Mouse (Mus musculus) 416B (cell line): Measurements from ENCODE around the gene Whrn.

Experiments
- DNase-seq: peaks from one replicate; pipeline ENCODE4 v3.0.0; 2011; ENCODE audit warnings: low read depth

Gene Whrn

DNA sequence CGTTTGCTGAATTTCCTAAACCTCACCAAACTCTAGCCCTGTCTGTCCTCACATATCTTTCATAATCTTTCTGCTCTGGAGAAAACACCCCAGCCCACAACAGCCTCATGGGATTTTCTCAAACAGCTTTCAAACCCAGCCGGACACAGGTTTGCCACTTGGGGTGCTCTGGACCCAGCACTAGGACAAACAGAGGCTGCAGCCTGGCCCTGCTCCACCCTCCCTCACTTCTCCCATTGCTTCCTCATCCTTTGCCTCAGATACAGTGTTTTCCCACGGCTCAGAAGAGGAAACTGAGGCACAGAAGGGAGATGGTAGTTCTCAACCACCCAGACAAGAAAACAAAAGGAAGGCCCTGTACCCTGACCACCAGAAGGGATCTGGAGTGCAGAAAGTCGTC lies 90.1 kb downstream of the Whrn start:
- DNase-seq = no peak

DNA sequence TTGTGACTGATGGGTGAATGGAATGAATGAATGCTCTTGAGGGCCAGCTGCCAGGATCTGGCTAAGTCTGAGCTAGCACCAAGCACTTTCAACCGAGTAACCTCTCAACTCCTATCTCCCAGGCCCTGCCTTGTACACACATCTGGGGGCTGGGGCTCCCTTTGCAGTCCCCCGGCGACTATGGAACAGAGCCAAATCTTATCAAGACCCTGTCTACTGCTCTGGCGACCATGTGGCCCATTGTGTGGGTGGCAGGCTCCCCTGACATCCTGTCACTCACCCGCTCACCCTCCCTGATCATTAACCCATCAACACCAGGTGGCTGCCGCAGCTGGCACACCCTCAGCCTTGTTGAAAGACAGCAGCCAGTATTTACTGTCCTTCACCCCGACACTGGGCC lies 90.7 kb downstream of the Whrn start:
- DNase-seq = no peak

DNA sequence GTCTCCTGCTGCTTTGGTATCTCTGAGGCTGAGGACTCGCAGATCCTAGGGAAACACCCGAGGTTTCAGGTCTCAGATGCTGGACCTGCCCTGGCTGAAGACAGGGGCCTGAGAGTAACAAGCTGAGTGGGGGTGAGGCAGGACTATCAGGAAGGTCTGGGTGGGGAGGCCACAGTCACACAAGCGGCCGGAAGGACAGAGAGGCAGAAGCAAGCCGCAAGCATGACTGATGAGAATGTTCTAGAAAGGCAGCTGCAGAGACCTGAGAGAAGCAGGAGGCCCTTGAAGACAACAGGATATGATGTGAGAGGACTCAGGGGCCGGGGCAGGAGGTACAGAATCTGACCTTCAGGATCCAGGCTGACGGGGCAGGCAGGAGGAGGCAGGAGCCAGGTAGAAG lies 91.6 kb downstream of the Whrn start:
- no peak for DNase-seq

DNA sequence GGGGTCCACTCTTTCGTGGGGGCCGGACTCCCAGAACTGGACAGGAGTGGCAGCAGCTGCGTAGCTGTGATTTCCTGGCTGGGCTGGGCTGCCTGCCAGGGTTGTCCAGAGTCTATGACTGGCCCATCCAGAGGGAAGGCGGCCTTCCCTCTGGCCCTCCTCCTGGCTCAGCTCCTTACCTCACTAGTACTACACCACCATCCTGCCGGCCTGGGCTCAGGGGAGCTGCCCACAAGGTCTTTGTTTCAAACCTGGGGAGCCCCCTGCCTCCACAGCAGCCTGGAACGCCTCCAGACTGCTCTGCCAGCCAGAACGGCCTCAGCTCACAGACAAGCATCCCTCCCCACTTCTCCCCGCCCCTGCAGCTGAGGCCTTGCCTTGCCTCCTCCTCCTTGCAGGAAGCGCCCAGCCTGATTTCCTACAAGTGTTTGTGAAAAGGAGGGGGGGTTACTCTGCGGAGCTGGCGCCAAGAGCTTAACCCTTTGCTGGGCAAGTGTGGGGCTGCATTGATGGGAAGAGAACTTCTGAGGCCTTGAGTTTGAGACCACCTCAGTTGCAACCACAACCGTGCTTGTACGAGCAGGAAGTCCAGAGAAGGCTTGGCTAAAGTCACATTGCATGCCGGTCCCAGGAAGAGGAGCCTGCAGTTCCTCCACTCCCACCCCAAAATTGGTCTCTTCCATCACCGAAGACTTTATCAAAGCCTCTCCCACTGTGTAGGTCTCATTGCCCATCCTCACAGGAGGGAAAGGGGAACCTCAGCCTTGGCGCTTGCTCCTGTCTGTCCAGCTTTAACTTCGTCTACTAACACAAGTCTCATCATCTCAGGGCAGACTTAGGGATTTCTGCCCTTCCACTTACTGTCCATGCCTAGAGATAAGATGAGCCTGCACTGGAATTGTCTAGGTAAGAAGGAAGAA lies 92.5 kb downstream of the Whrn start, which contains the start of gene Akna:
Gene Akna, minus strand, starts transcription at position 315 of the 920 bp plus-strand sequence.
- peak; percentile 6 for DNase-seq

DNA sequence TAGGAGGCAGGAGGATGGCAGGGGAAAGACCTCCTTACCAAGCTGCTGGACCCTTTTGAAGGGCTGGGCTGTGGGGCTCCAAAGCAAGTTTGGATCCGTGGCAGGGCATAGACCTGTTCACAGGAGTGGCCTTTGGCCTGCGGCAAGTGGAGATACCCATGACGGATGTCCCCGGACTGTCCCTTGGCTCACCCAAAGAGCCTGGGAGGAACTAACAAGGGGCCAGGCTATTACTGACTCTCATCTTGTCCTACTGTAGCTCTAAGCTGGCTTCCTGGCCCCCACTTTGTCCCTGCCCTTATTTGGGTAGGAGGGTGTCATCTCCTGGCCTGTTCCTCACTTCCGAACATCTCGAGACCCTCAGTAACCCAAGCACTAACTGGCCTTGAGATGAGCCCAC lies 93.2 kb downstream of the Whrn start:
- DNase-seq = no peak

DNA sequence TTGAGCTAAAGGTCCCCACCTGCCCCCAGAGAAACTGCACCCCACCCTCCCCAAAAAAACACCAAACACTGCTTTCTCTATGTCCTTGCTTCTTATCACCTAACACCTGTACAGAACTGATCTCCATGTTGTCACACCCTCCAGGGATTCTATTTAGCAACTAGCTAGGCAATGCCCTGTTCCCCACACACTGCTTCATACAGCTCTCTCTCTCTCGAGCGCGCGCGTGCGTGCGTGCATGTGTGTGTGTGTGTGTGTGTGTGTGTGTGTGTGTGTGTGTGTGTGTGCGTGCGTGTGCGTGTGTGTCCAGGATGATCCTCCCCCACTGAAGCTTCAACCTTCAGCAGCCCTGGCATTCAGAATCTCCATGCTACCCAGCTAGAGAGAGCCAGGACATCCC lies 93.7 kb downstream of the Whrn start:
- DNase-seq = no peak

DNA sequence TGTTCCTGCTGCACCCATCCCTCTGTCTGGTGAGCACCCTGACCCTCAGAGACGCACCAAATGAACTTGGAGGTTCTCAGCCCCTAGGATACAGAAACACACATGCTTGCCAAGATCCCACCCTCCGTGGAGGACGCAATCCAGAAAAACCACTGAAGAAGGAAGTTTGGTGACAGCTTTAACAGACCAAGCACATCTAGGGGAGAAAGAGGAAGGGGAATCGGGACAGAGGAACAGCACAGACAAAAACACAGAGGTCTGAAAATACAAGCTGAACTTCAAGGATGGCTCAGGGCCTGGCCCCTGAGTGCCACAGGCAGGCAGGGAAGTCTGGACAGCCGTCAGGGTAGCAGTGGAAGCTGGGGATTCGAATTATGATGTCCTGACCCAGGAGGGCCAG lies 94.2 kb downstream of the Whrn start:
- peak; percentile 14 for DNase-seq

DNA sequence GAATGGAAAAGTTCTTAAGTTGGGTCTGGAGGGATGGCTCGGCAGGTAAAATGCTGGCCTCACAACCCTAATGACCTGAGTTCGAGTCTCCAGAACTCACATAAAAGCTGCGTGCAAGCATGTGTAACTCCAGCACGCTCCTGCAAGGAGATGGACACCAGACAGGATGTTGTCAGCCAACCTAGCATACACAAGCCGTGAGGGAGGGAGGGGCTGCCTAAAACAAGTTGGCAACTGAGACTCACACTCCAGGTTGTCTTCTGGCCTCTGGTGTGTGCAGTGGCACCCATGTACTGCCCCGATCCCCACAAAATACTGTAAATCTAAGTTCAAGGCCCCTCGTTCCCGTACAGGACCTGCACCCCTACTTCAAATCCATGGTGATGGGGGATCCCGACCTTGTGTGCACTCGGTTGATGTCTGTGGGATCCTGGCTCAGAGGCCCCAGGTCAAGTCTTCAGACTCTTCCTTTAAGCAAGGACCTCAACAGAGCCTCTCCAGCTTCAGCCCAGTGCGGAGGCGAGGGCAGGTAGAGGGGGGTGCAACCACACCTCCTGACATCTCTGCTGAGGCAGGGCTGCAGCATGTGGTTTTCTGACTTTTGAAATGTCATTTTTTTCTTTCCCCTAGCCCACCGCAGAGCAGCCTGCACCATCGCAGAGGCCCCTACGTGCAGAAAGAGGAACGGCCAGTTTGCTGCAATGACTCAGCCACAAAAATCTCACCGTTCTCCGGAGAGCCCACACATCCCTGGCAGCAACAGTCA lies 95.1 kb downstream of the Whrn start:
- DNase-seq = peak; percentile 11

DNA sequence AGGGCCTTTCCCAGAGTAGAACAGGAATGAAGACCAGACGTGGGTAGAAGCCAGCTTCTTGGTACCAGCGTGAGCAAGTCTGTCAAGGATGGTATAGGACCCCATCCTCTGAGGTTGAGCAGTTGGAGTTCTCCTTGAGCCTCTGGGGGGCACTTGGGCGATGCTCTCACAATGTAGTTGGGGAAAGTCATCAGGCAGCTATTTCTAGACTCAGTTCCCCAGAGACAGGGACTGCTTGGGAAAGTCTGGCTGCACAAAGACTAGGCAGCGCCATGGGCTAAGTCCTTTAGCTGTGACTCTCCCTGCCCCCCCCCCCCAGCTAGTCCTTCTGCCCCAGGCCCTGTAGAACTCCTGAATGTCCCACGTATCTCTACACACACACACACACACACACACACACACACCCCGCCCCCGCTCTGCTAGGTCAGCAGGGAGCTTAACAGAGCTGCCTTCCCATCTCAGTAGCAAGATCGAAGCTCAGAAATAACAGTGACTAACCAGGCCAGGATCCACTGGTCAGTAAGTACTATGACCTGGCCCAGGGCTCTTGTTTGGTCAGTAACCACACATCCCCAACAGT lies 96.0 kb downstream of the Whrn start:
- no peak for DNase-seq

DNA sequence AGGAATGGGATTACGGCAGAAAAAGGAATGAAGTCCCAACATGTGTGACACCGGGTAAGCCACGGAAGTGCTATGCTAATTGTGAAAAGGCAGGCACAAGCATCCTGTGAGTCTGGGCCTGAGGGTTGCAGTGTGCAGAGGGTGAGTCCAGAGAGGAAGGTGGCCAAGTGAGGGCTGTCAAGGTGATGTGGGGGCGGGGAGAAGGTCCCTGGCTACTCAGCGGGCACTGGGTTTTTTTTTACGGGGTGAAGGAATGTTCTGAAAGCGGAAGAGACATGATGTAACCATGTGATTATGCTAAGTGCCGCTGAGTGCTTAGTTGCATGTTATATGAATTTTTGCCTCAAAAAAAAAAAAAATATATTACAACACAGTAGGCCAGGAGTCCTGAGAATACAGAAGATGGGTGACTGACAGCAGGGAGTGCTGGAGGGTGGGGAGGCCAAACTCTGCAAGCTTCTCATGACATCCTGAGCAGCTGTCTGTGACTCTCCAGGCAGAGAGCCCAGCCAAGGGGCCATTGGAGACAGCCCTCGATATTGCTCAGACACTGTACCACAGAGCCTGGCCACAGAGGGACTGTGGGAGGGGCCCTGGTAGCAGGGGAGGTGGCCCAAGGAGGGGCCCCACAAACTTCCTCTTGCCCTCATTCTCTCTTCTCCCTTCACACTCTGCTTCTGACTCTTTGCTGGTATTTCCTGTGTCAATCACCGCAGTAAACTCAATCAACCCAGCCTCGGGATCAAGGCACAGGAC lies 96.8 kb downstream of the Whrn start:
- peak; percentile 5 for DNase-seq

DNA sequence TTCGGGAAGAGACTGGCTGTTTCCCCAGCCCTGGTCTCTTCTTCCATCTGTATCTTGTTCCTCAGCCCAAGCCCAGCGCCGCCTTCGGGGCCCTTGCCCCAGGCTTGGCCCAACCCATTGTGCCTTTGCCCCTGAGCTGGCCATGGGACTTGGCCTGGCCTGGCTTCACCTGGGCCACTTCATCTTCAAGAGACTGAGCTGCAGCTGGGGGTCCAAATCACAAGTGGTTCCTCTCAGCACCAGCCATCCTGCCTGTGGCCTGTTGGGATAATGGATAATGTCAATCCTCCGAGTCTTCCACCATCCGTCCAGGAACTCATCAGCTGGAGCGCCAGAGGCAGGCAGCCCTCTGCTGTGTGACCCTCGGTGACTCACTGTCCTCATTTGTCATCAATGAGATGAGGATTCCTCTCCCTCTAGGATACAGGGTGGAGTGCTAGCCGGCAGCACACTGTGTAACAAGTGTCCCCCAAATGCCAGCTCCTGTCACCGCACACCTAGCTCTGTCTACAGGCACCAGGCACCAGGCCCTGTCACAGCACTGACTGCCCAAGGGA lies 97.7 kb downstream of the Whrn start:
- DNase-seq = no peak

DNA sequence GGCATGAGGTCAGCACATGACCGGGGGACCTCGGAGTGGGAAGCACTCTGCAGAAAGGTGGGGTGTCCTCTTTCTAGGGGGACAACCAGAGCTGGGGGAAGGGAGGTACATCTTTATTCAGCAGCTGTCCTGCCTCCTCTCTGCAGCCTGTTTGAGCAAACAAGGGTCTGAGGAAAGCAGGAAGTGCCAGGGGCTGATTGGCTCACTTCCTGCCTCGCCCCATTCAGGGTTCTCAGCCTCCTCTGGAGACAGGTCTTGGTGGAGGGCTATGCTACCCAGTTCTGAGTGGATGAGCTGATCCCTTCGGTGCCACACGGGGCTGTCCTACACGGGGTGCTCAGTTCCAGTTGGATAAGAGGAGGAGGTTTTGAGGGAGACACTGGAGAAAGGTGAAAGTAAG lies 104.5 kb downstream of the Whrn start:
- DNase-seq = no peak

DNA sequence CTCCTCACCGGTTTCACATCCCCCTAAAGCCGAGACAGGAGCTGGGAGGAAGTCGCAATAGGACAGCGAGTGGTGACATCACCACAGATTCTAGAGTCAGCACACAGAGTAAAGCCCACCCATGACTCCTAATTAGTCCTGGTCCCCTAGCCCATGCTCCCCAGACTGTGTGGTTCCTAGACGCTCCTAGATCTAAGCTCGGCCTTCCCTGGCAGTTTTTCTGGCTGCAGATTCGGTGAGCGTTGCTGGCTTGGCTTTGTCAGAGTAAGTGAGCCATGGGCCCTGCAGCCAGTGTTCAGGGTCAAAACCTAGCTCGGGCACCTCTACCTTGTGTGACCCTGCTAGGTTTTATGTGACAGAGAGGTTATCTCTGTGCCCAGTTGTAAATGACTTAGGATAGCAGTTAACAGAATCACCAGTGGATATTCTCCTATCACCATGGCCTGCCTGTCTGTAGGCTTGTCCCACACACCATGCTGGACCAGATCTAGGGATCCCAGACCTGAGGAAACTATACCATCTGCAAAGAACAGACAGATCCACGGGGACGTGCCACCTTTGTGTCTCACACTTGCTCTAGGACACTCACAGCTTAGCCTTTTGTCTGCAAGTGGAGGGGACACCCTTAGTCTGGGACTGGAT lies 105.8 kb downstream of the Whrn start:
- no peak for DNase-seq

DNA sequence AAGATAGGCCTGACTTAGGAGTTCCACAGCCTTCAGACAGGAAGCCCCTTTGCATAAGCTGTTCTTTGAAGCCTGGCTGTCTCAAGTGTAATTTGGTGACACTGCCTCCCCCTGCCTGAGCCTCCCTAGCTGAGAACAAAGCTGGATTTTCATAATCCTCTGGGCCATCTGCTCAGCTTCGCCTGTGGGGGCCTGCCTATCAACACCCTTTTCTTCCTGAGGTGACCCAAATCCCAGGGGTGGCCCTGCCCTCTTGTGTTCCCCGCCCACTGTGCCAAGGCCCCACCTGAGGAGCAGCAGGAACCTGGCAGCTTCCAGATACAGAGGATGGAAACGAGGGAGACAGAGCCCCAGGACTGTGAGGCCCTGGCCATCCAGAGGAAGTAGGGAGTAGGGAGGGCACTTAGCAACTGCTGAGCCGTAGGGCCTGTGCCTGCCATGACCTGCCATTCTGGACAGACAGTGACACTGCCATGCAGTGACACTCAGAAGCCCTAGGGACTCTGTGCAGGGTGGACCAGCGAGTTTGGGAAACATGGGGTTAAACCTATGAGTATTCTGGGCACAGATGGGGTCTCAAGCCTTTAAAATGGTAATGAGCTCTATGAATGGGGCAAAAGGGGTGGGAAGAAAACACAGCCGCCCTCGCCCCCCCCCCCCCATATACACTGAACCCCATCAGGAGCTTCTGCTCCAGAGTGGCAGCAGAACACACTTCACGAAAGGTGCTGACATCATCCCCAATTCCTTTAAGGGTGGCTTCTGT lies 106.5 kb downstream of the Whrn start:
- DNase-seq = no peak

DNA sequence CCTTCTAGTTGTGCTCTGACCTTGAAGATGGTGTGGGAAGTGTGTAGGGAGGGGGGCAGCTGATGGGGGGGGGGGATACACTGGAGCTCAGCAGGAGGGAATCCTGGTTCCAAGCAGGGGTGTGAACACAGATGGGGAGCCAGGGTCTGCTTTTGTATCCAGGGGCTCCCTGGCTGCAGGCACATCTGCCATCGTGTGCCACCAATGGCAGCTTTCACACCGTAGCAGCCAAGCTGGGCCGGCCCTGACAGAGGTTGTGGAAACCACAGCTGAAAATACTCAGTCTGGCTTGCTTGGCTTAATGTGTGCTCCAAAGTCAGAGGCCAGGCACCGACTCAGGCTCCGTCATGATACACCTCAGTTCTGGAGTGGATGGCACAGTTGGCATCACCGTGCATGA lies 107.8 kb downstream of the Whrn start:
- DNase-seq = no peak

DNA sequence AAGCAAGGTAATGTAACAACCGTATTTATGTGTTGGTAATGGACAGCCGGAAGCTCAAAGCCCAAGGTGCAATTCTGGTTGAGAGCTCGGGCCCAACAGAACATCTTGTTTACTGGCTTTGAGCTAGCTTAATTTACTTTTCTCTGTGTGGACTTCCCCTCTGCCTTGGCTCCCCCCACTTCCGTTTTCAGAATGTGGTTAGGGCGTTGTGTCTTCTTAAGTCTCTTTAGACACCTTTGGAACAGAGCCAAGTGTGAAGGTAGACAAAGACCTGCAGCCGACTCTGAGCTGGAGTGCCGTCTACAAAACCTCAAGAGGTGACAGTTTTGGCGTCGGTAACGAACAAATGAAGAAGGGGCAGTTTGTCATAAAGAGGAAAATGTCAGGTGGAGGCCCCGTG lies 110.0 kb downstream of the Whrn start:
- DNase-seq = peak; percentile 5

DNA sequence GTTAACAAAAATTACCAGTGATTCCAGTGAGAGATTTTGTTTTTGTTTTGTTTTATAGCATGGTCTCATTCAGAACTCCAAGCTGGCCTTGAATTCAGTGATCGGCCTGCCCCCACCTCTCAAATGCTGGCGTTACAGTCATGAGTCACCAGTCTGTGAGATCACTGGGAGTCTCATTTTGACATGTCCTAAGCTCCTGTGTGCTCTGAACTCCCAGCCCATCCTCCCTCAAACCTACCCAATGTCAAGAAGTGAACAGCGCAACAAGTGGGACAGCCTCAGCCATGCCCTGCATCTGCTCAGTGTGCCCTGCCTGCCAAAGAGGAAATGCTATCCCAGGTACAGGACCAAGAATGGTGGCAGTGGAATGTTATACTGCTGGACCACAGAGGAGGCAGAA lies 110.5 kb downstream of the Whrn start:
- no peak for DNase-seq

DNA sequence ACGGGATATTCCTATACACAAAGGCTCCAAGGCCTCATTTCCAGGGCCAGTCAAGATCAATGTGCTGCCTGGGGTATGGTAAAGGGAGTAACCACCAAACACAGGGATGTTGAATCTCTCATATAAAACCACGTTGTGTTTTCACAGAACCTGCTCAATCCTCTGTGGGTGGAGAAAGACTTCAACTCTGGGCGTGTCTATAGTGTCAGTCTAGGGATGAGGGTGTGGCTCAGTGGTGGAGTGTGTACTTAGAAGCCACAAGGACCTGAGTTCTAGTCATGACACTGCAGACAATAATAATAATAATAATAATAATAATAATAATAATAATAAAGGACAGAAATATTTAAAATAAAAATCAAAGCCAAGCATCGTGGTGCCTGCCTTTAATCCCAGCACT lies 111.5 kb downstream of the Whrn start:
- no peak for DNase-seq

DNA sequence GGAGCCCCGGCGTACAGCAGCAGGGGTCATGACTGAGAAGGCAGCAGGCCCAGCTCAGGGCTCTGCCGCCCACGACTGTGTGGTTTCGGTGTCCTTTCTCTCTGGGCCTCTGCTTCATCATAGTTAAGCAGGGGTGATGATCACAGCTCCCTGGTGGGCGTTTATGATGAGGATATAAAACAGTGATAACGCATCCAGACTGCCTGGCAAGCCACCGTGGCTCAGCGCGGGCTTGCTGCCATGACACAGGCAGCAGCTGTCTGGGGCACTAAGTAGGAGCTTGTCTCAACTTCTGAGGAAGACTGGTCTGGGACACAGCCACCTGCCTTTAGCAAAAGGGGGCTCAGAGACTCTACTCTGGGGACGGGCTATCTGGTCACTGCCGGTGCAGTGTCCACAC lies 112.3 kb downstream of the Whrn start:
- no peak for DNase-seq

DNA sequence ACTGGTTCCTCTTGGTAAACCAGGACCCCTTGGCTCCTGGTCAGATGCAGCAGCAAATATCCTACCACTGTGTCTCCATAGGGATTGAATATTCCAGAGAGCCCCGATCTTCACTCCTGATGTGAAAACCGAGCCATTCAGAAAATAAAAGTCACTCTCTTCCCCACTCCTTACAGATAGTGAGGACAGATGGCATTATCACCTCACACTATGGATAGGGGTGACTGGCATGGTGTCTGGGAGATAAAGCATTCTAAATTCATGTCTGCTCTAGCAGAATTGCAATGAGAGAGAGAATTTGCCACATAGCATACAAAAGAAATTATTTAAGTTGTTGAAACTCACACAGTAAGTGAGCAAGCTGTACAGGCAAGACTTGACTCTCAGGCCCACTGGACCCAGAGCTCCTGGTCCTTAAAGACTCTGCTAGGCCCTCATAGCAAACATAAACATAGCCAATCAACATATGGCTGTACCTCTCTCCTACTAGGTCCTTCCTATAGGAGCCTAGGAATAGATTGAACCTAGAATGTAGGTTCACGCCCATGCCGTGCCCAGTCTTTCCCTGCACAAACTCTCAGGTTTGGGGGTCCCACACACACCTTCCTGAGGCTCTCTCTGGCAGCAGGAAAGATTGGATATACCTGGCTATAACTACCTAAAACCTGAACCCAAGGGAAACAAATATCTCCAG lies 113.0 kb downstream of the Whrn start:
- no peak for DNase-seq
